Mouse (Mus musculus): ENCODE measurements around the gene Fam171a1.

GRCm38 (mm10) chr2:3216617-3217016 lies 102.6 kb downstream of the Fam171a1 start:
- TF ChIP-seq CTCF (IDR thresholded peaks at IDR 0.05; ENCODE audit: low read depth) (no peak), EP300 (optimal IDR thresholded peaks at IDR 0.05) (no peak)
